Mouse (Mus musculus) erythroblast, embryonic 14.5 days (primary cell): ENCODE results near the gene Iqschfp.

Source experiments
- GATA1 ChIP-seq: IDR thresholded peaks from 2 replicates; pipeline ENCODE4 v1.6.1; 2012; ENCODE audit warnings: low read length, inconsistent platforms, mixed read lengths
- TAL1 ChIP-seq: IDR thresholded peaks from 3 replicates; pipeline ENCODE4 v1.6.1; 2012; ENCODE audit warnings: low read length, inconsistent platforms, mixed read lengths

- TF ChIP-seq GATA1 (no peak), TAL1 (no peak)
Measured at GRCm38 (mm10) chr3:68448480-68448879, 556.4 kb downstream of the Iqschfp start.
